ENCODE assay signal across 8 mouse cellular contexts in genomic region chr3:88501366-88502030, GRCm38 (mm10). TPM values are rescaled to one million over a fixed set of nuclear protein-coding genes. Genes with fewer than 3 reads are reported as not detected.
DNase-seq lines count a peak whose midpoint lies in the region; ATAC-seq and TF ChIP-seq lines count a peak whose summit lies in the region.

No protein-coding gene starts in this region.

- no peak for ATAC-seq in lung, embryonic 15.5 days (ENCODE audit: borderline replicate concordance, extremely low read depth, low FRiP score, low TSS enrichment)
- peak; percentile 19; the same call in 1 of the 2 replicates for ATAC-seq in erythroblast, adult 5-6 weeks (replicated peaks; ENCODE audit: low FRiP score, poor library complexity, severe bottlenecking)
- no peak for ATAC-seq in limb, embryonic 11.5 days (ENCODE audit: insufficient number of reproducible peaks, low FRiP score, low TSS enrichment, low read depth)
- no peak for ATAC-seq in cerebellum, adult (ENCODE audit: insufficient number of reproducible peaks, low FRiP score, low TSS enrichment)

- DNase-seq in lung, postnatal 4 days = no peak
- DNase-seq in limb, embryonic 11.5 days (ENCODE audit: low spot score) = no peak
- no peak for DNase-seq in urinary bladder, postnatal 4 days (ENCODE audit: low spot score in 2 of 2)
- DNase-seq in gastrocnemius, postnatal 14 days = no peak

- intact Hi-C loops in gastrocnemius, postnatal 14 days (cut with DNase I; ENCODE audit: low total_unique reads) = no loop called here

- peak overlapping the region; percentile 75 for H3K4me3 ChIP-seq in lung, embryonic 15.5 days
- H3K4me3 ChIP-seq in limb, embryonic 11.5 days (ENCODE audit: low read depth, low read length) = peak overlapping the region; percentile 54
- H3K4me3 ChIP-seq in small intestine, adult 2 months (ENCODE audit: low read depth, low read length) = peak overlapping the region; percentile 71

- no peaks in the 10 kb centered on the region for H3K27me3 ChIP-seq in lung, embryonic 15.5 days
- peaks cover 13% of the 10 kb centered on the region for H3K27me3 ChIP-seq in limb, embryonic 11.5 days (ENCODE audit: control insufficient read depth, insufficient read depth, low read length)
- H3K27me3 ChIP-seq in small intestine, adult 2 months (ENCODE audit: control insufficient read depth, insufficient read depth, low read length) = no peaks in the 10 kb centered on the region

- peak overlapping the region; percentile 90 for H3K9ac ChIP-seq in lung, embryonic 15.5 days
- no peak overlapping the region for H3K9ac ChIP-seq in limb, embryonic 11.5 days (ENCODE audit: low read length)

- 0 out of 2 replicates have a peak, but pooled peaks cover 5% of the 10 kb centered on the region for H3K36me3 ChIP-seq in lung, embryonic 15.5 days
- no peaks in the 10 kb centered on the region for H3K36me3 ChIP-seq in limb, embryonic 11.5 days (ENCODE audit: control insufficient read depth, insufficient read depth, low read length)
- peaks cover 6% of the 10 kb centered on the region; the same call in 1 of the 2 replicates for H3K36me3 ChIP-seq in small intestine, adult 2 months (ENCODE audit: control insufficient read depth, insufficient read depth, low read length)

- peaks cover 42% of the 10 kb centered on the region for H3K4me1 ChIP-seq in lung, embryonic 15.5 days
- H3K4me1 ChIP-seq in limb, embryonic 11.5 days (ENCODE audit: control insufficient read depth, insufficient read depth, low read length) = peaks cover 27% of the 10 kb centered on the region
- H3K4me1 ChIP-seq in small intestine, adult 2 months (ENCODE audit: control insufficient read depth, insufficient read depth, insufficient read length, low read length) = peaks cover 33% of the 10 kb centered on the region

- H3K9me3 ChIP-seq in lung, embryonic 15.5 days = no peaks in the 10 kb centered on the region
- no peaks in the 10 kb centered on the region for H3K9me3 ChIP-seq in limb, embryonic 11.5 days (ENCODE audit: control insufficient read depth, low read length)

- 56% methylated on average over 6 of the region's 6 CpGs for WGBS in lung, embryonic 15.5 days
- WGBS in limb, embryonic 11.5 days = 53% methylated on average over 6 of the region's 6 CpGs
- WGBS in small intestine, adult 2 months = 38% methylated on average over 6 of the region's 6 CpGs

- H3K27ac ChIP-seq in lung, embryonic 15.5 days = peak overlapping the region; percentile 84
- no peak overlapping the region for H3K27ac ChIP-seq in limb, embryonic 11.5 days (replicated peaks; ENCODE audit: low read depth, low read length)
- H3K27ac ChIP-seq in small intestine, adult 2 months (ENCODE audit: insufficient read depth, low read depth, low read length) = peak overlapping the region; percentile 79; the same call in 1 of the 2 replicates

- TF ChIP-seq POLR2A in small intestine, adult 2 months (IDR thresholded peaks at IDR 0.05; ENCODE audit: low read depth, low read length) = no peak

- no peak for TF ChIP-seq CTCF in small intestine, adult 2 months (IDR thresholded peaks at IDR 0.05; ENCODE audit: extremely low read depth, insufficient read length, insufficient replicate concordance, low read depth, low read length)

- peak overlapping the region; percentile 98 for H3K4me2 ChIP-seq in lung, embryonic 15.5 days
- H3K4me2 ChIP-seq in limb, embryonic 11.5 days (ENCODE audit: low read depth, severe bottlenecking) = peak overlapping the region; percentile 98

RNA-seq across cellular contexts. Expression of gene Lmna, which starts 8.3 kb away (rescaled TPM):
- 111 and 121 TPM in 2 replicates for polyA plus RNA-seq in lung, embryonic 15.5 days (2015; fragmentation: Nextera tagmentation; extraction: Ambion mirVana)
- 6.9 and 9.0 TPM in 2 replicates for total RNA-seq in erythroblast, adult 5-6 weeks (2015; ENCODE audit: low replicate concordance)
- 45.6 and 52.7 TPM in 2 replicates for total RNA-seq in erythroblast, adult 5-6 weeks (2017; ENCODE audit: low replicate concordance)
- polyA plus RNA-seq in limb, embryonic 11.5 days (2014; fragmentation: Nextera tagmentation; extraction: Ambion mirVana) = 20.3 and 20.4 TPM in 2 replicates
- polyA plus RNA-seq in small intestine, adult 2 months (2012; rRNA removed) = 209 and 353 TPM in 2 replicates
- 100 to 1,000 TPM; 125 to 161 TPM for total RNA-seq in gastrocnemius, postnatal 14 days (2021)

RNA-seq across cellular contexts. Expression of gene Mex3a, which starts 30.7 kb away (rescaled TPM):
- polyA plus RNA-seq in lung, embryonic 15.5 days (2015; fragmentation: Nextera tagmentation; extraction: Ambion mirVana) = 15.8 and 16.8 TPM in 2 replicates
- 0.19 and 1.5 TPM in 2 replicates for total RNA-seq in erythroblast, adult 5-6 weeks (2015; ENCODE audit: low replicate concordance)
- total RNA-seq in erythroblast, adult 5-6 weeks (2017; ENCODE audit: low replicate concordance) = 0.34 TPM in 1 of 2 replicates, not detected in the other
- 42.6 and 43.5 TPM in 2 replicates for polyA plus RNA-seq in limb, embryonic 11.5 days (2014; fragmentation: Nextera tagmentation; extraction: Ambion mirVana)
- polyA plus RNA-seq in small intestine, adult 2 months (2012; rRNA removed) = 0.41 and 0.60 TPM in 2 replicates
- 1 to 10 TPM in 1 of 2 experiments, under 1 TPM in 1; 0.64 to 1.6 TPM for total RNA-seq in gastrocnemius, postnatal 14 days (2021)

RNA-seq across cellular contexts. Expression of gene Sema4a, which starts 40.5 kb away (rescaled TPM):
- polyA plus RNA-seq in lung, embryonic 15.5 days (2015; fragmentation: Nextera tagmentation; extraction: Ambion mirVana) = 4.5 and 5.3 TPM in 2 replicates
- total RNA-seq in erythroblast, adult 5-6 weeks (2015; ENCODE audit: low replicate concordance) = 29.7 and 57.3 TPM in 2 replicates
- 9.8 and 20.7 TPM in 2 replicates for total RNA-seq in erythroblast, adult 5-6 weeks (2017; ENCODE audit: low replicate concordance)
- polyA plus RNA-seq in limb, embryonic 11.5 days (2014; fragmentation: Nextera tagmentation; extraction: Ambion mirVana) = 5.4 and 5.7 TPM in 2 replicates
- polyA plus RNA-seq in small intestine, adult 2 months (2012; rRNA removed) = 137 and 321 TPM in 2 replicates
- 1 to 10 TPM; 2.1 to 2.2 TPM for total RNA-seq in gastrocnemius, postnatal 14 days (2021)

RNA-seq across cellular contexts. Expression of gene Rab25, which starts 46.6 kb away (rescaled TPM):
- polyA plus RNA-seq in lung, embryonic 15.5 days (2015; fragmentation: Nextera tagmentation; extraction: Ambion mirVana) = 33.1 and 36.4 TPM in 2 replicates
- total RNA-seq in erythroblast, adult 5-6 weeks (2015; ENCODE audit: low replicate concordance) = not detected in 2 replicates
- total RNA-seq in erythroblast, adult 5-6 weeks (2017; ENCODE audit: low replicate concordance) = not detected in 2 replicates
- 2.4 and 3.1 TPM in 2 replicates for polyA plus RNA-seq in limb, embryonic 11.5 days (2014; fragmentation: Nextera tagmentation; extraction: Ambion mirVana)
- polyA plus RNA-seq in small intestine, adult 2 months (2012; rRNA removed) = 132 and 184 TPM in 2 replicates
- not detected for total RNA-seq in gastrocnemius, postnatal 14 days (2021)

RNA-seq across cellular contexts. Expression of gene Lamtor2, which starts 51.4 kb away (rescaled TPM):
- 165 and 178 TPM in 2 replicates for polyA plus RNA-seq in lung, embryonic 15.5 days (2015; fragmentation: Nextera tagmentation; extraction: Ambion mirVana)
- 4.2 and 8.6 TPM in 2 replicates for total RNA-seq in erythroblast, adult 5-6 weeks (2015; ENCODE audit: low replicate concordance)
- total RNA-seq in erythroblast, adult 5-6 weeks (2017; ENCODE audit: low replicate concordance) = 14.3 and 15.8 TPM in 2 replicates
- 78.9 and 89.3 TPM in 2 replicates for polyA plus RNA-seq in limb, embryonic 11.5 days (2014; fragmentation: Nextera tagmentation; extraction: Ambion mirVana)
- 99.8 and 167 TPM in 2 replicates for polyA plus RNA-seq in small intestine, adult 2 months (2012; rRNA removed)
- total RNA-seq in gastrocnemius, postnatal 14 days (2021) = 10 to 100 TPM; 78.3 to 80.4 TPM

Comparison
In these comparisons a context has a peak if more than half of its experiments do, and no peak if none do; other contexts are left out.
1. RNA of gene Mex3a, which starts 30.7 kb away (polyA plus RNA-seq): 42.6 to 43.5 TPM in limb, embryonic 11.5 days and 15.8 to 16.8 TPM in lung, embryonic 15.5 days; 0.41 to 0.60 TPM in small intestine, adult 2 months; every median in the first group is over 10 times any median in the second.
2. RNA of gene Sema4a, which starts 40.5 kb away (polyA plus RNA-seq): 137 to 321 TPM in small intestine, adult 2 months; 5.4 to 5.7 TPM in limb, embryonic 11.5 days and 4.5 to 5.3 TPM in lung, embryonic 15.5 days; every median in the first group is over 10 times any median in the second.
3. Peak in every context shown above with its lines, with median percentiles within 50 percentile points of each other: H3K4me3 ChIP-seq.